Mouse (Mus musculus) gonadal fat pad, adult 2 months (tissue): ENCODE measurements at regions not wholly inside any gene's neighbourhood (a gene's known extent, or its start where the extent isn't known, plus 50 kb on each side); places are given as distances from the start of the nearest gene placed in this dataset.

Experiments used
- DNase-seq: peaks from one replicate; pipeline ENCODE4 v3.0.0-alpha.2; 2012; ENCODE audit warnings: low read depth

DNA sequence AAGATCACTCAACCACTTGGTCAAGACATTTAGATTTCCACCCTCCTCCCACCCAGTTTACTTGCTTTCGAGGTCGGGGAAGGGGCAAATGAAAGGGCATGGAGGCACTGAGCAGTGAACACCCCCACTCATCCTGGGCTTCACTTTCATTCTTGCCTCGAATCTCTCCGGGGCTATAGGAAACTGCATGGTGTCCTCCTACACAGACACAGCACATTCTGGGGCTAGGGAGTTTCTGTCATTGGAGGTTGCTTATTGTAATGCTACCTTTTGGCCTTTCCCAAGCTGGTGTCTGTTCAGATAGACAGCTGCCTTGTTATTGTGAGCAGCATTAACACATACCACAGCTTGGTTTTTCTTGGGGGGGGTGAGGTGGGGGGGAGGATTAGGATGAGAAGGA is 523.9 kb downstream of the 1810013L24Rik start:
- DNase-seq: no peak

DNA sequence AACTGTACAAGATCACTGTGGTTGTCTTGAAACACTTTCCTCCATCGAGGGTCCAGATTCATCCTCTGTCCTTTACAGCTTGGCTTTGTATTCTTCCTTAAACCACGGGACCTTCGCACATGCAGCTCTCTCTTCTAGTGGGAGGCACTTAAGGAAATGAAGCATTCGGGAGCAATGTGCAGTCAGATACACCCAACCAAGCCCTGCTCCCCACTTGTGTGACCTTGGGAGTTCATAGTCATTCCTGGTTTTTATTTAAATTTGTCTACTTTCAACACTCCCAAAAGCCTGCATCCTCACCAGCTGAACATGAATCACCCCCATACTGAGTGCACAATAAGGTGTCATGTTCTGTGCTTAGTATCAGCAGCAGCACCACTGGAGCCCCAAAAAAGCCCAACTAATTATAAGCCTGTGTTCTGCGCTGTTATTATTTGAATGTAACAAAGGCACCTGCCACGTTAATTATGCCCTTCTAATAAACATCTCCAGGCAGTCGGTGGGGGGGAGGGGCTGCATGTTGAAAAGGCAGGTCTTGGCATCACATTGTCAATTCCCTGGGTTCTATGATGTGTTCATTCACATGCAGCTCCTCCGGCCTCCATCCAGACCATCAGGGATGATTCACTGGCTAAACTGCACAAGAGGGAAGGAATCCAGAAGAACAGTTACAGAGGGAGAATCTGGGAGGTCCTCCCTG is 524.6 kb downstream of the 1810013L24Rik start:
- no peak for DNase-seq

DNA sequence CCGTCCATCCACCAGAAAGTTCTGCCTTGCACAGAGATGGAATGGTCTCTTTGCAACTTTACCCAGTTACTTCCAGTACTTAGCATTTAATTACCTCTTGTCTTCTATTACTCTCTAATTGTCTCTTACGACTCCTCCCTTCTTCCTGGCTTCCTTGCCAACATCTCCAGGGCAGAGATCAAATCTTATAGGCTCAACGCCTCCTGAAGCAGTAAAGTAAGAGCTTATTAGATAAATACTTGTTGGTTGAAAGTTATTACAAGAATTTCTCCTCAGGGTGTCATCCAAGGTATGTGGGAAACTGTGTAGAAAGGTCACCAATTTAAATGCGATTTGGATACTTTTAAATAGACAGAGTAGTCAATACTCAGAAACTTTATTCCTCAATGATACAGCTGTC is 528.8 kb downstream of the 1810013L24Rik start:
- DNase-seq: peak; percentile 61

DNA sequence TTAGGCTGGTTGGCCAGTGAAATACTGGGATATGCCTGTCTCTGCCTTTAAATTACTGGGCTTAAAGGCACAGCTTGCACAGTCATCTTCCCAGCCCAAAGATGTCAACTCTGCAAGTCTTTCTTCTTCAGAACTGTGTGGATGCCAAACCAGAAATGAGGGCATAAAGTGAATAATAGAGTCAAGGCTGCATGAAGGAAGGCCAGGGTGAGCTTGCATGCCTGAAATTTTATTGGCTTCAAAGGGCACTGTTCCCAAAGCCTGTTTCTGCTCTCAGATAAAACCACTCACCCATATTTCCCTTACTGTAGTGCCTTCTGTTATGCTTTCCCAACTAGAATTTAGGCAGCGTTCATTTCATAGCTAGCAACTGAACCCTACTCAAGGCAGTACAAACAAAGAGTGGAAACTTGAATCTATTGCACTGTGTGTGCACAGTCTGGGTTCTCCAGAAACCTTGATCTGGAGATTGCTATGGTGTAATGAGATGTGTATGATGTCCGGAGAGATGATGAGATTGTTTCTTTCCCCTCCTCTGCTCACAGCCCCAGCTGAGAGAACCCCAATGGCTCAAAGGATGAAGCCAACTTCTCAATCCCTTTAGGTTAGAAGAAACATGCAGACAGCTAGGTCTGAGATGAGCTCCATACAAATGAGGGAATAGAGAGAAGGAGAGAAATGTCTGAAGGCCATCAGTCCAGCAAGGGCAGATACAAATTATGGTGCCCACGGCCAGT is 529.7 kb downstream of the 1810013L24Rik start:
- no peak for DNase-seq

GRCm38 (mm10) chr16:9360741-9361255 is 530.9 kb downstream of the 1810013L24Rik start:
- DNase-seq: no peak

DNA sequence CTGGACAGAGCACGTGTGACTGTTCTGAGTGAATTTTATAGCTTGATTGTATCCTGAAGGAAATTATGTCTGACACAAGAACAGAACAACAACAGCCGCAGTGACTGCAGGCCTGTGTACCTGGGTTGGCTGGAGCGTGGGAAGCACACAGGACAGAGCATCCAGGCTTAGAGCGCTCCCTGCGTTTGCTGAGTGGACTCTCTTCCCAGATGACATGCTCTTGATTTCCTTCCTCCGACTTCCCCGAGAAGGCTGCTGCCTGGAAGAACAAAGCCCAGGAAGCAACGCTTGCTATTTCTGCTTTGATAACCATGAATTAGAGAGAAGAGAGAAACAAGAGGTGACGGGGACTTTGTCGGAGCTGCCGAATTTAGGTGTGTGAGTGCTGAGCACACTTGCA is 532.2 kb downstream of the 1810013L24Rik start:
- no peak for DNase-seq

DNA sequence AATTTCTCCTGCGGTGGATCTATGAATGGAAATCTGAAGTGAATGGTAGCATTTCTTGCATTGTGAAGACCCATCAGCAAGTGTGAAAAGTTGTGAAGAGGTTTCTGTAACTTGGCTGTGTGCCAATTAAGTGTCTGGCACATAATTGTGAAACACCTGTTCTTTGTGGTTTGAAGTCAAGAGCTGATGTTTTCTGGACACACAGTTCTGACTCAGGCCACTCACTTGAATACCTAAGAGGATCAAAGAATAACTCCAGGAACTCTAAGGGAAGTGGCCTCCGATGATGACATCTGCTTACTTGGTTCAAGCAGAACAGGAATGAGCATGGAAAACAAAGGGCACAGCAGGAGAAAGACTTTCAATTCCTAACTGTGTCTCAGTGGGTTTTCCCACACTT is 534.2 kb downstream of the 1810013L24Rik start:
- DNase-seq: no peak

DNA sequence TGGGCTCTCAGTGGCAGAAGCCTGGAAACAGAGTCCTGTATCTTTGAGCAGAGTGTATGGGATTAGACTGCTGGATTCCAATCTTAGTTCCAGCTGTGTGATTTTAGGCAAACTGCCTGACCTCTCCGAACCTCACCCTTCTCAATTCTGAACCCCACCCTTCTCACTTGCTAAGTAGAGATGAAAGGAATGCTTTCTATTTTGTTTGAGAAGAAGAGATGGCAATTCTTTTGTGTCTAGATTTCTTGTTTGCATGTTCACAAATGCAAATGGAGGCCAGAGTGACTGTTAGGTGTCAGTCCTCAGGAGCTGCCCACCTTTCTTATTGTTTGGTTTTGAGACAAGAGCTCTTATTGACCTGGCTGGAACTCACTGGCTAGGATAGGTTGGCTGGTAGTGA is 561.1 kb downstream of the 1810013L24Rik start:
- no peak for DNase-seq

GRCm38 (mm10) chr16:9404736-9405135 is 574.8 kb downstream of the 1810013L24Rik start:
- no peak for DNase-seq

- DNase-seq: no peak
These were observed 578.3 kb downstream of the 1810013L24Rik start for GRCm38 (mm10) chr16:9408196-9408595.

DNA sequence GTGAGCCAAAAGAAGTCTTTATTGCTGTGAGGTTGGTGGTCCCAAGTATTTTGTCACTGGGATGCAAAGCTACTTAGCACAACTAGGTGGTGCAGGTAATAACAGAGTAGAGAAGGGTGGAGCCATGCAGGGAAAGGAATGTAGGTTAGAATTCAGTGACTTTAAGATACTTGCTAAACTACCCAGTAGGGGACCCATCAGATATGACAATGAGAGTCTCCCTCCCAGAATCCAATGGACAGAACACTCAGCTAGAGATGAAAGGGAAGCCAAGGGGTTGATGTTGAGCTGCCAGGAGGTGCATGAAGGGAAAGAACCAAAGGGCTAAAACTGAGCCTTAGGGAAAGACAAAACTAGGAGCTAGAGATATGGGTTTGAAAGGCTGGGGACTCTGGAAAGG is 564.9 kb downstream of the Grin2a start:
- DNase-seq: no peak

DNA sequence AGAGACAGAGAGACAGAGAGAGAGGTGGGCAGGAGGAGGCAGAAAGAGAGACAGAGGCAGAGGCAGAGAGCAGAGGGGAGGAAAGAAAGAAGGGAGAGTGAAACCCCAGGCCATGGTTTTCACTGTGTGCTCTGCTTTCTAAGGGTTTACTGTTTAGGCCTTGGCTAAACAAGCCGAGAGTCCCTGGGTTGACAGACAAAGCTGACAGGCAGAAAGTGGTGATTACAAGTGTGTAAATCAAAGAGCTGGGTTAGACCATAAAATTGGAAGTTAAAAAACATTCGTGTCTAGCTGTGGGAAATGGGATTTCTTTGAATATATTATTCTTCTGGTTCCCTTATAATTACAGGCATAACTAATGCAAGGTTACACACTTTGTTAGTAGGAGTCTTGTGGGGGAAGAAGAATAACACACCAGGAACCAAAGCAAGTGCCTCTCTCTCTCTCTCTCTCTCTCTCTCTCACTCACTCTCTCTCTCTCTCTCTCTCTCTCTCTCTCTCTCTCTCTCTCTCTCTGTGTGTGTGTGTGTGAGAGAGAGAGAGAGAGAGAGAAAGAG is 556.0 kb downstream of the Grin2a start:
- DNase-seq: no peak

DNA sequence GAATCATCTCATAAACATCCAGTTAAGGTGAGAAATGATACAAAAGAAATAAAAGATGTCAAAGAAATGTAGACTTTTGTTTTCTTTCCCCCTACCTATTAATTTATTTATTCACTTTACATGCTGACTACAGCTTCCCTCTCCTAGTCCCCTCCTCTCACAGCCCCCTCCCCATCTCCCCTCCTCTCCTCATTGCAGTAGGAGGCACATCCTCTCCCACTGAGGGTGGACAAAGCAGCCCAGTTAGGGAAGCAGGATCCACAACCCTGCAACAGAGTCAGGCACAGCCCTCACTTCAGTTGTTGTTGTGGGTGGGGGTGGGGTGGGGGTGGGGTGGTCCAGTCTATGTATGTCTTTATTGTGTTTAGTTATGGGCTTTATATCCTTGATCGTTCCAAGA is 555.5 kb downstream of the Grin2a start:
- DNase-seq: no peak

DNA sequence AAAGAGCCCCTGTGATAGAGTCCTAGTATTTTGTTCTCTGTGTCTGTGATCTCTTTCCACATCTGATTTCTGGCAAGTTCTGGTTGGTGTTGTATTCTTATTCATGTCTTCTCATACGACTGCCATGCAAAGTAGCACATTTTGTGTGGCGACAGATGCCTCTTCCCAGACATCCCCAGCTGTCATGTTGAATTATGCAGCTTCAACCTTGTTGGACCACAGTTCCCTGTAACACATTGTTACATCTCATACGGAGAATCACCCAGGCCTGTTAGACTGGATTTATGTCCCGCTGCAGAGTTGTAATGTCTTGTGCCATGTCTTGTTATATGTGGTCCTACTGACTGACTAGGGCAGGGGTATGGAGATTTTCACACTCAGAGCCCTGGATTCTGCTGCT is 543.3 kb downstream of the Grin2a start:
- DNase-seq: no peak

DNA sequence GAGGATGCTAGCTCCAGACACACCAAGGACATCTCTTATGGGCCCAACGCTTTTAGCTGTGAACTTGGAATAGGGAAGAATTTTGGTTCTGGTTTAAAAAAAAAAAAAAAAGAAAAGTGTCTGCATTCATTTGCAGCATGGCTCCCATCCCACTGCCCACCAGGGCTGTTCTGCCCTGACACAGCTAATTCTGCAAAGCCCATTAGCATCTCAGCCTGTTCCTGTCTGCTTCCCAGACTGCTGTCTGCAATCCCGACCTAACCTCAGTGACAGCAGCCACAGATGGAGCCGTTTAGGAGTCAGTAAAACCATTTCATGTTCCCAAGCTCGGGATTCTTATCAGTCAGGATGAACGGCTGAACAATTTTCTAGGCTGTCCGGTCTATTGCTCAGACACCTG is 537.8 kb downstream of the Grin2a start:
- no peak for DNase-seq

DNA sequence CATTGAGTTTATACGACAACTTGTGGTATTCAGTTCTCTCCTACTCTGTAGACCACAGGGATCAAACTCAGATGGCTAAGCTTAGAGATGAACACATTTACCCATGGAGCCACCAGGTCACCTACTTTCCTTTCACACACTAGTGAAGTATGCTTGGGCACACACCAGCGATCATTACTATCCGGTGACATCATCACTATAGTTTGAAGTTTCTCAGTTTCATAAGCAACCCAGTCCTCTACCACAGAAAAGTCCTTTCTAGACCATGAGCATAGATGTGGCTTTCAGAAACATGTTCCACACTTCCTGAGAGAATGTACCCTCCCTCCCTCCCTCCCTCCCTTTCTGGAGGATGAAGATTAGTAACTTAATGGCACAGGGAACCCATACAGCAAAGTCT is 532.9 kb downstream of the Grin2a start:
- DNase-seq: no peak

GRCm38 (mm10) chr16:9469394-9469793 is 526.0 kb downstream of the Grin2a start:
- no peak for DNase-seq

DNA sequence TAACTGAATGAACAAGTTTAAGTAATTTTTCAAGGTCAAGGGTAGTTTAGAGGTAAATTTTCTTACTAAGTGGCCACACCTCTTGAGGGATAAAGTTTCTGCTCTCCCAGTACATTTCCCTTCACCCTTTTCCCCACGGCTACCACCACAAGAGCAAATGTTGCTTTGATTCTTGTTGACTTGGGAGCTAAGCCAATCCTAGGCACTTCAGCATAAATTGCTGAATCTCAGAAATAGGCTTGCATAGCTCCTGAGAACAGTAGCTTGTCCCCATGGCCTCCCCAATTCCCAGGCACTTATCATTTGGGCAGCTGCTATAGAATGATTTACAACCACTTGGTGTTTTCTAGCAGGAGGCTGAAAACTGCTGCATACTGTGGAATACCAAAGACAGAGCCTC is 510.1 kb downstream of the Grin2a start:
- no peak for DNase-seq

GRCm38 (mm10) chr16:9498301-9498700 is 497.1 kb downstream of the Grin2a start:
- DNase-seq: no peak

- no peak for DNase-seq
These were observed 493.6 kb downstream of the Grin2a start for GRCm38 (mm10) chr16:9501713-9502112.

DNA sequence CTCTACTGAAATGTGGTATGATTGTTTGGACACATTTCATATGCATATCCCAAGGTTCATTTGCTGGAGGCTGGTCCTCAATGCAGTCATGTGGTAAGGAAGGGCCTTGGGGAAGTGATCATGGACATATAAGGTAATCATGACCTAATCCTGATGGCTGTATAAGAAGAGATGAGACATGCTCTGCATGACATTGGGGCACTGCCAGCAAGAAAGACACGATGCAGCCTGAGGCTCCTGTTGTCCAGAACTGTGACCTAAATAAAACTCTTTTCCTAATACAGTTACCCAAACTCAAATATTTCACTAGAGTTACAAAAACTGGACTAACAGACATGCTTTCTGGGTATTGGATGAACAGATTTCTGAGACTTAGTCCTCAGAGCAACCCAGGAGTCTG is 485.7 kb downstream of the Grin2a start:
- DNase-seq: no peak

DNA sequence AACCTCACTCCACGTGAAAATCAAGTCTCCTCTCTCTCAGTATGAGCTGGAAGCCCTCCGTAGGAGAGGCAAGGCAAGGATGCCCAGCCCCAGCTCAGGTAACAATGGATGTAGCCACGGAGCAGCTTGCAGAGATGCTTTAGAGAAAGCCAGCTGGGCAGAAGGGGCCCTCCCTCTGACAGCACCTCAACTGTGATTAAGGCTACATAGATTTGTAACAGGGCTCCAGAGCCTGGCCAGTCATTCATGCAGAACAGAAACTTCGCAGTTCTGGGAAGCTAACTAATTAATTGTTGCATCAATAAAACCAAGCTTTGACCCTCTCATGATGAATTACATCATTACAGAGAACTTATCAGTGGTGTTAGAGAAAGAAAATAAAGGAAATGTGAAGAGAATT is 480.8 kb downstream of the Grin2a start:
- DNase-seq: no peak
